Mouse (Mus musculus): ENCODE measurements at regions not wholly inside any gene's neighbourhood (a gene's known extent, or its start where the extent isn't known, plus 50 kb on each side); places are given as distances from the start of the nearest gene placed in this dataset.

DNA sequence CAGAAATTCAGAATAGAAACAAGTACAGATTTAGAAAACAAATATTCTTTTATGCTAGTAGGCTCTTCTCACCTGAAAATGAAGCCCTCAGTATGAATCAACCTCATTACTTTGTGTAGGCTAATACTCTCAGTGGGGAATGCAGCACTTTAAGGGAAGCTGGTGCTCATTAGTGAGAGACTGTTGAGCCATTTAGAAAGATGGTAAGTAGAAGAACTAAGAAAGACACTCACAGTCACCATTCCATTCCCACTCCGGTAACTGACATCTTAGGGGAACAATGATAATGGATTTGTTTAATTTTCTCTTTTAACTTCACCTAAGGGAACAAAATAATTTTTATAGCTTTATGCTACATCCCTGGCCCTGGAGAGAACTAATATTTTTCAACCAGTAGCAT is 648.0 kb upstream of the Nova1 start:
- Histone ChIP-seq H3K4me1 (ENCODE audit: control insufficient read depth, insufficient read depth, low read length) (no peaks in the 10 kb centered on the region), H3K27ac (ENCODE audit: insufficient read depth, low read depth, low read length) (no peak overlapping the region), H3K4me3 (ENCODE audit: insufficient read depth, low read depth, low read length) (no peak overlapping the region)
- TF ChIP-seq POLR2A (IDR thresholded peaks at IDR 0.05; ENCODE audit: insufficient read depth, low read depth, low read length) (no peak), CTCF (IDR thresholded peaks at IDR 0.05; ENCODE audit: insufficient read depth, low read depth, low read length) (no peak)
- 80% methylated on average over 1 of the region's 1 CpGs for WGBS

DNA sequence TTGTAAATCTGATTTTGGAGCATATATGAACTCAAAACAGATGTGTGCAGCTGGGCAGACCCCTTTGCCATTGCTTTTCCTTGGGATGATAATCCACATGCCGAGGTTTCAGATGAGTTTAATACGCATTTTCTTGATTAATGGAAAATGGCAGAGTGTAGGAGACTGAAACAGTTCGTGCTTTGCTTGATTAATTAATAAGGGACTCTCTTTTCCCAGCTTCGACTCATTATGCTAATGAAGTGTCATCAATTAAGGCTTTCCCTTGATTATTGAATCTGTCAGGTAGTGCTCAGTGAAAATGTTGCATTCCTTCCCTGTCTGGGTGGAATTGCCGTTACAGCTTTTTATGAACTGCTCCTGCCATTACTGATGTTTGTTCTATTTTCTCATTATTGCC is 647.2 kb upstream of the Nova1 start:
- Histone ChIP-seq H3K27ac (ENCODE audit: insufficient read depth, low read depth, low read length) (no peak overlapping the region), H3K4me3 (ENCODE audit: insufficient read depth, low read depth, low read length) (no peak overlapping the region), H3K4me1 (ENCODE audit: control insufficient read depth, insufficient read depth, low read length) (no peaks in the 10 kb centered on the region)
- TF ChIP-seq POLR2A (IDR thresholded peaks at IDR 0.05; ENCODE audit: insufficient read depth, low read depth, low read length) (no peak), CTCF (IDR thresholded peaks at IDR 0.05; ENCODE audit: insufficient read depth, low read depth, low read length) (no peak)
- 60% methylated on average over 5 of the region's 5 CpGs for WGBS

DNA sequence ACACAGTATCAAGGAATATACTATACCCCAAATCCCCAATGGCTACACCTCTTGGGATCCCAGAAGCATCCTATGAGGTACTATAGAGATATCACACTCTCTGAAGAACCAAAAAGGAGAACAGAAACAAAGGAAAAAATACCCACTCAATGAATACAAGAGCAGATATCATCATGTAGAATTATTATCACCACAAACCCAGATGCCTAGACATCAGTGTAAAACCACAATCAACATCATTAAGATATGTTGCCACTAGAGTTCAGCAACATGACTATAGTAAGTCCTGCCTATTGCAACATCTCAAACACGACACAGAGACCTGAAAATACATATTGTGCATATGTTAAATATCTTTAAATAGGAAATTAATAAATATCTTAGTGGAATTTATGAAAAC is 612.9 kb upstream of the Nova1 start:
- Histone ChIP-seq H3K4me3 (ENCODE audit: insufficient read depth, low read depth, low read length) (no peak overlapping the region), H3K27ac (ENCODE audit: insufficient read depth, low read depth, low read length) (no peak overlapping the region), H3K4me1 (ENCODE audit: control insufficient read depth, insufficient read depth, low read length) (no peaks in the 10 kb centered on the region)
- 62% methylated on average over 1 of the region's 1 CpGs for WGBS
- no peak for TF ChIP-seq CTCF (IDR thresholded peaks at IDR 0.05; ENCODE audit: insufficient read depth, low read depth, low read length)
- no peak for TF ChIP-seq POLR2A (IDR thresholded peaks at IDR 0.05; ENCODE audit: insufficient read depth, low read depth, low read length)

DNA sequence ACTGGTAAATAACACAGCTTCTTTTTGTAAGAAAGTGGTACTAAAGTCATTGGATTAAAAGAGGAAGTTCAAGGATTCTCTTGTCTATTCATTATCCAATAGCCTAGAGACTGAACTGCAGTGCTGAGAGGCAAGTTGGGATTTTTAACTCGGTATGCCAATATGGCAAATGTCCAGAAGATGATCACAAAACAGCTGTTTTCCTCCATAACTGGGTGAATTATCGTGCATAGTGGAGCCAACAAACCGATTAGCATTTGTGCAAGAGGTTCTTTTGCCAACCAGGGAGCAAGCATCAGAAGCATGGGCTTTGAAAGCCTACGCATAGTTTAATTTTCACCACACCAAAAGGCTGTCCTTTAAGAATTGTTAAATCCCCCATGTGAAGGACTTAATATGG is 593.5 kb upstream of the Nova1 start:
- 39% methylated on average over 4 of the region's 4 CpGs for WGBS
- Histone ChIP-seq H3K4me1 (ENCODE audit: control insufficient read depth, insufficient read depth, low read length) (no peaks in the 10 kb centered on the region), H3K4me3 (ENCODE audit: insufficient read depth, low read depth, low read length) (no peak overlapping the region), H3K27ac (ENCODE audit: insufficient read depth, low read depth, low read length) (no peak overlapping the region)
- no peak for TF ChIP-seq CTCF (IDR thresholded peaks at IDR 0.05; ENCODE audit: insufficient read depth, low read depth, low read length)

DNA sequence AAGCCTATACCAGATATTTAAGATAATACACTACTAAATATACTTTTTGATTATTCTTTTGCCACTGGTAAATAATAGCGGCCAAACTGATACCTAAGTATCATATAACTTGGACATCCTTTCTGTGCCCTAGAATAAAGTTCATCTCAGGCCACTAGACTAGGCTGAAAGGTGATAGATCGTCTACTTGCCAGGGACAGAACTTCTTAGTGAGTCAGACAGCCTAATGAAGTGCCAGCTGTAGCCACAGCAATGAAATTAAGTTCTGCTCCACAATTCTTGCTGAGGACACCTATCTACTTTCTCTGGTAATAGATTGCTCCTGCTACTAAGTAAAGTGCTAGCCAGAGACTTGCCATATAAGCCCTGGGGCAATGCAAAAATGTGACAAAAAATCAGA is 587.8 kb upstream of the Nova1 start:
- Histone ChIP-seq H3K4me3 (ENCODE audit: insufficient read depth, low read depth, low read length) (no peak overlapping the region), H3K27ac (ENCODE audit: insufficient read depth, low read depth, low read length) (no peak overlapping the region), H3K4me1 (ENCODE audit: control insufficient read depth, insufficient read depth, low read length) (no peaks in the 10 kb centered on the region)
- TF ChIP-seq CTCF (IDR thresholded peaks at IDR 0.05; ENCODE audit: insufficient read depth, low read depth, low read length) (no peak), POLR2A (IDR thresholded peaks at IDR 0.05; ENCODE audit: insufficient read depth, low read depth, low read length) (no peak)
- 87% methylated on average over 2 of the region's 2 CpGs for WGBS

DNA sequence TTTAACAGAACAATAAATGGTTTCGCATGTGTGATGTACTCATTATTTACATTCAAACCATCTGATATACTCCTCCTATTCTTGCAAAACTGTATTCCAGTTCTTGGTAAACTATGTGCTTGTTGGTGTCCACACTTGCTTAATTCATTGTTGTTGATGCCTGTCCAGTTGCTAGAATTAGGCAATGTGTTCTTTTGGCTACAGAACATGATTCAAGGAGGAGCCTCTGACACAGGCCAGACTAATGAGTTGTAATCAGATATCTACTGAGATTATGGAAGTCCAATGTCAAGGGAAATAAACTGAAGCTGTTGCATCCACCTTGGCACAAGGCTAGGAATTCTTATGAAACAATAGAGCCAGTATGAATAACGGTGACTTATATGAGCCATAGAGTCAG is 587.4 kb upstream of the Nova1 start:
- Histone ChIP-seq H3K4me1 (ENCODE audit: control insufficient read depth, insufficient read depth, low read length) (no peaks in the 10 kb centered on the region), H3K4me3 (ENCODE audit: insufficient read depth, low read depth, low read length) (no peak overlapping the region), H3K27ac (ENCODE audit: insufficient read depth, low read depth, low read length) (no peak overlapping the region)
- no peak for TF ChIP-seq POLR2A (IDR thresholded peaks at IDR 0.05; ENCODE audit: insufficient read depth, low read depth, low read length)
- TF ChIP-seq CTCF (IDR thresholded peaks at IDR 0.05; ENCODE audit: insufficient read depth, low read depth, low read length), result no peak
- WGBS, result 97% methylated on average over 2 of the region's 2 CpGs

DNA sequence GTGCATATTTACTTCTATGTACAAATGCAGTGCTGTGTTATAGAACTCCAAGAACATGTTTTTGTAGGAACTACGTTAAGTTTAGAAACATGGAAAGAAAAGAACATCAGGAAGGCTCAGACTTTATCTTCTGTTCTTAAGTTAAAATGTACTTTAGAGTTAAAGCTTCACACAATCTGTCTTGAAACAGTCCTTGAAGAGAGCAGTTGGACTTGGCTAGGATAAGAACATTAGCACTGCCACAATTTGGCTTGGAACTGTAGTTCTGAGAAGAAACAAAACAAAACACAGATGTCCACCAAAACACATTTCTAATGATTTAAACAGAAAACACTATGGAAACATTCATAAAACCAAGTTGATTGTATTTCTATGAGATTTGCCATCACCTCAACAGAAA is 564.5 kb upstream of the Nova1 start:
- Histone ChIP-seq H3K4me3 (ENCODE audit: insufficient read depth, low read depth, low read length) (no peak overlapping the region), H3K27ac (ENCODE audit: insufficient read depth, low read depth, low read length) (no peak overlapping the region), H3K4me1 (ENCODE audit: control insufficient read depth, insufficient read depth, low read length) (no peaks in the 10 kb centered on the region)
- TF ChIP-seq CTCF (IDR thresholded peaks at IDR 0.05; ENCODE audit: insufficient read depth, low read depth, low read length), result no peak
- no peak for TF ChIP-seq POLR2A (IDR thresholded peaks at IDR 0.05; ENCODE audit: insufficient read depth, low read depth, low read length)
- 89% methylated on average over 1 of the region's 1 CpGs for WGBS

DNA sequence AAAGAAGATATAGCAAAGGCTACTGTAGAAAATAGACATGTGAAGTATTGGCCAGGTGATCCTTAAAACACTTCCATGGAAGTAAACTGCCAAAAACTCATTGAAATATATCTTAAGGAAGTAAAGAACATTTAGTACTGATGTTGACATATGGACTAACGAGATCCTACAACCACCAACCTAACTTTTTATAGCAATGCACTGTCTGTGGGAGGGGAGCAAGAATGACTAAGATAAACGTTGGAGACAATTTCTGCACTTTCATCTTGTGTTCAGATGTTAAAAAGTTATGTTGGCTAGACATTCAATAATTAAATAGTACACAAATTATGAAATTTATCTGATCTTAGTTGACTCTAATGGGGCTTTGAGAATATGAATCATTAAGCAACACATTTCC is 534.5 kb upstream of the Nova1 start:
- 59% methylated on average over 2 of the region's 2 CpGs for WGBS
- H3K4me3 ChIP-seq (ENCODE audit: insufficient read depth, low read depth, low read length), result no peak overlapping the region
- no peaks in the 10 kb centered on the region for H3K4me1 ChIP-seq (ENCODE audit: control insufficient read depth, insufficient read depth, low read length)
- no peak overlapping the region for H3K27ac ChIP-seq (ENCODE audit: insufficient read depth, low read depth, low read length)
- TF ChIP-seq CTCF (IDR thresholded peaks at IDR 0.05; ENCODE audit: insufficient read depth, low read depth, low read length) (no peak), POLR2A (IDR thresholded peaks at IDR 0.05; ENCODE audit: insufficient read depth, low read depth, low read length) (no peak)

DNA sequence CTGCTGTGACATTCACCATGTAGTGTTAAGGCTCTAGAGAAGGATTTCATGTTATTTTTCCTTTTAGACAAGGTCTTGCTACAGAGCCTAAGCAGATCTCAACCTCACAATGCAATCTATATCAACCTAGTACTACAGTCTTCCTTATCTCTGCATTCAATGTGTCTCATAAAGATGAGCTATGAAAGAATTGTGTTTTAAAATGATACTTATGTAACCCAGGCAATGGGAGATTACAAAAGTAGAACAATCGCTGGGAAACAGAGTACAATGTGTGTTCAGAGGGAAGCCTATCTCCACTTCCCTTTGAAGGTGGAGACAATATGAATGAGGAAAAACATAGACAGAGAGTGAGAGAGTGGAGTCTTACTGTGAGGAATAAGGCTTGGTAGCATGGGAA is 532.5 kb upstream of the Nova1 start:
- TF ChIP-seq POLR2A (IDR thresholded peaks at IDR 0.05; ENCODE audit: insufficient read depth, low read depth, low read length), result no peak
- TF ChIP-seq CTCF (IDR thresholded peaks at IDR 0.05; ENCODE audit: insufficient read depth, low read depth, low read length), result no peak
- H3K4me1 ChIP-seq (ENCODE audit: control insufficient read depth, insufficient read depth, low read length), result no peaks in the 10 kb centered on the region
- H3K27ac ChIP-seq (ENCODE audit: insufficient read depth, low read depth, low read length), result no peak overlapping the region
- H3K4me3 ChIP-seq (ENCODE audit: insufficient read depth, low read depth, low read length), result no peak overlapping the region
- WGBS, result 93% methylated on average over 1 of the region's 1 CpGs

DNA sequence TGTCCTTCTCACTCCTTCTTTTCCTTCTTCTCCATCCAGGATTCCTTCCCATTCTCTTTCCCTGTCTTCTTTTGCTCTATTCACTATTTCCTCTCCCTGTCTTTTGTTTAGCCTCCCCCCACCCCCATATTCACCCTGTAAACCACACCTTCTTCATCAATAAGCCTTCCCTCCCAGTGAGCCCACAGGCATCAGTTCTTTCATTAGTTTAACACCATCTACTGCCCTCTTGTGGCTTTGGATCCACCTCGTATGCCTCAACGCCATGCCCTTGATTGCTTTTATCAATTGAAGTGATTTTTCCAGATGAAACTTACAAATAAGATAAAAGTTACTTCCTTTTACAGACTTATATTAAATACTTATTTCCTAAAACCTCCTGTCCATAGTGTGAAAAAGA is 494.7 kb upstream of the Nova1 start:
- Histone ChIP-seq H3K27ac (ENCODE audit: insufficient read depth, low read depth, low read length) (no peak overlapping the region), H3K4me1 (ENCODE audit: control insufficient read depth, insufficient read depth, low read length) (no peaks in the 10 kb centered on the region), H3K4me3 (ENCODE audit: insufficient read depth, low read depth, low read length) (no peak overlapping the region)
- TF ChIP-seq POLR2A (IDR thresholded peaks at IDR 0.05; ENCODE audit: insufficient read depth, low read depth, low read length) (no peak), CTCF (IDR thresholded peaks at IDR 0.05; ENCODE audit: insufficient read depth, low read depth, low read length) (no peak)
- WGBS, result 35% methylated on average over 2 of the region's 2 CpGs
